Mouse (Mus musculus) kidney, adult 2 months (tissue): ENCODE data around the gene Fam228a.

Experiments
- CTCF ChIP-seq: fragments of 200-500 bp; conservative IDR thresholded peaks from 2 replicates; pipeline ENCODE4 v1.5.1; 2011; ENCODE audit warnings: low read depth, mild to moderate bottlenecking, control low read depth, low read length, moderate library complexity, mixed read lengths; ENCODE audit not compliant: insufficient read depth, insufficient read length
- POLR2A ChIP-seq: fragments of 200-500 bp; IDR thresholded peaks from one replicate; pipeline ENCODE4 v1.6.1; 2011; ENCODE audit warnings: low read depth, low read length, control low read depth

DNA sequence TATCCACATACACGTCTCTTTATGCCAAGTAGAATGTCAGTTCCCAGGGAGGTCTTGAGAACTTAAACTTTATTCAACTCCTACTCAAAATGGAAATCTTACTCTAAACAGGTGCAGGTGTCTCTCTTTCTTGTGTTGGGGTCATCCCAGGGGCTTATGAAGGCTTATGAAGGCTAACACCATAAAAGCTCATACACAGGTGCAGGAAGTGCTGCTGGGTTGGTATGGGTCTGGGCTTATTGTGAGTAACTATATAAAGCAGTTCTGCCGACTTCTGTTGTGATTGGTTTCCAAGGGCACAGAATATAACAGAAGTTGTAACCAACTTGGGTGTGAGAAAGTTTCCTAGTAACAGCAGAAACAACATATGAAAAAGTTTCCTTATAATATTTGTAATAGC is 46.2 kb upstream of the Fam228a start:
- TF ChIP-seq CTCF (no peak), POLR2A (no peak)
